Mouse (Mus musculus): ENCODE measurements at regions not wholly inside any gene's neighbourhood (a gene's known extent, or its start where the extent isn't known, plus 50 kb on each side); places are given as distances from the start of the nearest gene placed in this dataset.

DNA sequence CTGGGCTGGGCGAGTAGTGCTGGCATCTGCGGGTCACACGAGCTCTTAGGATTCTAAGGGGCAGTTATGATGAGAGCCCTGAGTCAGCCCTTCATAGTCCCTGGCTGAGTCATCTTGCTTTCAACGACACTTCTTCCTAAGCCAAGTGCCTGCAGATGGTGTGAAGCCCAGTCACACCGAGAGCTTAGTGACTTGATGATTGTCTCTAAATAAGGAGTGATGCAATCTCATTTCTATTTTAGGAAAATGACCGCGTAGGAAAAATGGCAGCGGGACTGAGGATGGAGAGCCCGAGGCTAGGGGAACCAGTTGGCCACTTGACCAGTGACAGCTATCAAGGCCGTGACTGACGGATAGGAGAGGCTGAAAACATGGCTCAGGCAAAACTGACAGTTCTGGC, 277.6 kb downstream of the Rngtt start:
- DNase-seq (ENCODE audit: low read depth, low spot score): peak; percentile 8
- Histone ChIP-seq H3K4me3 (ENCODE audit: insufficient read depth in 1 of 2, low read depth in 1 of 2, low read length in 2 of 2, poor library complexity in 1 of 2, severe bottlenecking in 1 of 2) (no peak overlapping the region), H3K9me3 (ENCODE audit: control insufficient read depth, insufficient read depth, low read depth, low read length) (no peaks in the 10 kb centered on the region), H3K9ac (ENCODE audit: insufficient read depth, low read depth, low read length, poor library complexity, severe bottlenecking) (no peak overlapping the region), H3K36me3 (ENCODE audit: control insufficient read depth, insufficient read depth, low read length, poor library complexity, severe bottlenecking) (no peaks in the 10 kb centered on the region), H3K27ac (ENCODE audit: insufficient read depth, low read depth, low read length, poor library complexity, severe bottlenecking) (no peak overlapping the region), H3K4me1 (ENCODE audit: control insufficient read depth in 2 of 2, insufficient read depth in 2 of 2, low read length in 2 of 2, poor library complexity in 1 of 2) (peaks cover 0 to 10% of the 10 kb centered on the region in 2 experiments; a peak in 2 of 4 replicates)
- in situ Hi-C loops (cut with MboI; ENCODE audit: low sequenced_read_pairs in 2 of 2, unreplicated experiment in 2 of 2): no loop called here
- TF ChIP-seq ZNF384 (IDR thresholded peaks at IDR 0.05; ENCODE audit: low read depth, low read length): no peak
- TF ChIP-seq MAFK (IDR thresholded peaks at IDR 0.05; ENCODE audit: insufficient read depth, low read depth, low read length): no peak
- no peak for TF ChIP-seq ZC3H11A (IDR thresholded peaks at IDR 0.05; ENCODE audit: borderline replicate concordance, low read depth, low read length)
- TF ChIP-seq CHD2 (IDR thresholded peaks at IDR 0.05; ENCODE audit: low read depth, low read length): no peak
- TF ChIP-seq HCFC1 (IDR thresholded peaks at IDR 0.05; ENCODE audit: borderline replicate concordance, insufficient read depth, low read length): no peak

DNA sequence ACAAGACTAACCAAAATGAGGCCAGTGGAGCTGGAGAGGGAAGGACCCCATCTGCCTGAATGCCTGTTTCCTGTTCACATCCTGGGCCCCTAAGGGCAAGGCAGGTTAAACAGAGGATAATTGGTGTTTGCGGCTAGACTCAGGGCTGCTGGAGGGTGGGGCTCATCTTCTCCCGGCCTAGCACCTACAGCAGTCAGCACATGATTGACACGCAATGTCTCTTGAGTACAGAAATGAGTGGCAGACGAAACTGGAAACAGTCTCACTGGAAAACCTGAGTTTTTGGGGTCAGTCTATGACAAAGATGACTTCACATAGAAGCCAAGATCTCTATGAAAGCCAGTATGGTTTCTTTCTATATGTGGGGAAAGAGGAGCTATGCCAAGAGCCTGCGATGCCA, 278.0 kb downstream of the Rngtt start:
- TF ChIP-seq ZNF384 (IDR thresholded peaks at IDR 0.05; ENCODE audit: low read depth, low read length): no peak
- no peak for TF ChIP-seq MAFK (IDR thresholded peaks at IDR 0.05; ENCODE audit: insufficient read depth, low read depth, low read length)
- TF ChIP-seq CHD2 (IDR thresholded peaks at IDR 0.05; ENCODE audit: low read depth, low read length): no peak
- in situ Hi-C loops (cut with MboI; ENCODE audit: low sequenced_read_pairs in 2 of 2, unreplicated experiment in 2 of 2): no loop called here
- H3K27ac ChIP-seq (ENCODE audit: insufficient read depth, low read depth, low read length, poor library complexity, severe bottlenecking): no peak overlapping the region
- DNase-seq (ENCODE audit: low read depth, low spot score): peak; percentile 4
- H3K36me3 ChIP-seq (ENCODE audit: control insufficient read depth, insufficient read depth, low read length, poor library complexity, severe bottlenecking): no peaks in the 10 kb centered on the region
- H3K4me1 ChIP-seq (ENCODE audit: control insufficient read depth in 2 of 2, insufficient read depth in 2 of 2, low read length in 2 of 2, poor library complexity in 1 of 2): peaks cover 0 to 10% of the 10 kb centered on the region in 2 experiments; a peak in 2 of 4 replicates
- no peak overlapping the region for H3K4me3 ChIP-seq (ENCODE audit: insufficient read depth in 1 of 2, low read depth in 1 of 2, low read length in 2 of 2, poor library complexity in 1 of 2, severe bottlenecking in 1 of 2)
- H3K9ac ChIP-seq (ENCODE audit: insufficient read depth, low read depth, low read length, poor library complexity, severe bottlenecking): no peak overlapping the region
- no peaks in the 10 kb centered on the region for H3K9me3 ChIP-seq (ENCODE audit: control insufficient read depth, insufficient read depth, low read depth, low read length)

GRCm38 (mm10) chr4:33589207-33589606, 279.1 kb downstream of the Rngtt start:
- Histone ChIP-seq H3K4me1 (ENCODE audit: control insufficient read depth in 2 of 2, insufficient read depth in 2 of 2, low read length in 2 of 2, poor library complexity in 1 of 2) (peaks cover 0 to 10% of the 10 kb centered on the region in 2 experiments; a peak in 2 of 4 replicates), H3K9ac (ENCODE audit: insufficient read depth, low read depth, low read length, poor library complexity, severe bottlenecking) (no peak overlapping the region), H3K4me3 (ENCODE audit: insufficient read depth in 1 of 2, low read depth in 1 of 2, low read length in 2 of 2, poor library complexity in 1 of 2, severe bottlenecking in 1 of 2) (no peak overlapping the region), H3K27ac (ENCODE audit: insufficient read depth, low read depth, low read length, poor library complexity, severe bottlenecking) (no peak overlapping the region), H3K36me3 (ENCODE audit: control insufficient read depth, insufficient read depth, low read length, poor library complexity, severe bottlenecking) (no peaks in the 10 kb centered on the region), H3K9me3 (ENCODE audit: control insufficient read depth, insufficient read depth, low read depth, low read length) (no peaks in the 10 kb centered on the region)
- no peak for DNase-seq (ENCODE audit: low read depth, low spot score)
- in situ Hi-C loops (cut with MboI; ENCODE audit: low sequenced_read_pairs in 2 of 2, unreplicated experiment in 2 of 2): no loop called here
- no peak for TF ChIP-seq ZC3H11A (IDR thresholded peaks at IDR 0.05; ENCODE audit: borderline replicate concordance, low read depth, low read length)
- TF ChIP-seq MAFK (IDR thresholded peaks at IDR 0.05; ENCODE audit: insufficient read depth, low read depth, low read length): no peak

DNA sequence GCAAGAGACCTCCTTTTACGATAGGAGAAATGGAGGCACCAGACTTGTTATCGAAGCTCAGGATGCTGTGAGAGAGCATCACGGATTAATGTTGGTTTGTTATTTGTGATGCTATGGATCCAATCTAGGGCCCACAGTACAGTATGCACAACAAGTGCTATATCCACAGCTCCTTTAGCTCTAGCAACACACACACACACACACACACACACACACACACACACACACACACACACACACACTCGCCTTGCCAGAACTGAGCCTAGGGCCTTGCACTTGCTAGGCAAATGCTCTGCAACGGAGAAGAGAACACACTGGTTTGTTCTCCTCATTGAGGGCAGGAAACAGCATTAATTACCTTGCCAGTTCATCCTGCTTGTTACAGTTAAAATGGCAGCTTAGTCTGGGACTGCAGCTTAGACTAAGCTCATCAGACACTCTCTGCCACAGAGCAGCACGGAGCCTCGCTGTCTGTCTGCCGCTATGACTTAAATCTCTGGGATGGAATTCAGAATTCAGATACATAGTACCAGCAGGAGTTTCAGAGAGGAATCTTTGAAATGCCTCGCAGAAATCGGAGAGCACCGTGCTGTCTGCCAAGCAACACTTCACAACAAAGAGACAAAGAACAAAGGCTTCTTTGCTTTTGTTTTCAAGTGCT, 285.0 kb downstream of the Rngtt start:
- no peak overlapping the region for H3K4me3 ChIP-seq (ENCODE audit: insufficient read depth in 1 of 2, low read depth in 1 of 2, low read length in 2 of 2, poor library complexity in 1 of 2, severe bottlenecking in 1 of 2)
- no peak for DNase-seq (ENCODE audit: low read depth, low spot score)
- no peaks in the 10 kb centered on the region; a peak in 1 of 4 replicates for H3K4me1 ChIP-seq (ENCODE audit: control insufficient read depth in 2 of 2, insufficient read depth in 2 of 2, low read length in 2 of 2, poor library complexity in 1 of 2)
- in situ Hi-C loops (cut with MboI; ENCODE audit: low sequenced_read_pairs in 2 of 2, unreplicated experiment in 2 of 2): no loop called here
- TF ChIP-seq ZC3H11A (IDR thresholded peaks at IDR 0.05; ENCODE audit: borderline replicate concordance, low read depth, low read length) (no peak), CHD2 (IDR thresholded peaks at IDR 0.05; ENCODE audit: low read depth, low read length) (no peak), MAFK (IDR thresholded peaks at IDR 0.05; ENCODE audit: insufficient read depth, low read depth, low read length) (no peak), ZNF384 (IDR thresholded peaks at IDR 0.05; ENCODE audit: low read depth, low read length) (no peak), HCFC1 (IDR thresholded peaks at IDR 0.05; ENCODE audit: borderline replicate concordance, insufficient read depth, low read length) (no peak)
- no peak overlapping the region for H3K9ac ChIP-seq (ENCODE audit: insufficient read depth, low read depth, low read length, poor library complexity, severe bottlenecking)
- no peaks in the 10 kb centered on the region for H3K9me3 ChIP-seq (ENCODE audit: control insufficient read depth, insufficient read depth, low read depth, low read length)
- no peaks in the 10 kb centered on the region for H3K36me3 ChIP-seq (ENCODE audit: control insufficient read depth, insufficient read depth, low read length, poor library complexity, severe bottlenecking)
- H3K27ac ChIP-seq (ENCODE audit: insufficient read depth, low read depth, low read length, poor library complexity, severe bottlenecking): no peak overlapping the region

DNA sequence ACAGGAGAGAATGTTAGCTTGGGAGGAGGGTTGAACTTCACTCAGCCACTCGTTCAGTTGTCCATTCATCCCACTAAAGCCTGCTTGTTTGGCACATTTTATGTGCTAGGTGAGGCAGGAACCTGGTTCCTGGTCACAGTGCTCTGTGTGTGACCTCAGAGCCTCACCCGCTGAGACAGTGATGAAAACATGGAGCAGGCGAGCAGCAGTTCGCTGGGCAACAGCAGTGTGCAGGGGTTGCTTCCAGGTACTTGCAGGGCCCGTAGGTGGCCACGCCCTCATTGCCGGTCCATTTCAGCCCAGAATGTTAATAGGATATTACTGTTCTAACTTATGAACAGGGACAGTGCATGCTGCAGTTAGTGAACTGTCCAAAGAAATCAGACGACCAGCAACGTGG, 285.7 kb downstream of the Rngtt start:
- no peak overlapping the region for H3K9ac ChIP-seq (ENCODE audit: insufficient read depth, low read depth, low read length, poor library complexity, severe bottlenecking)
- in situ Hi-C loops (cut with MboI; ENCODE audit: low sequenced_read_pairs in 2 of 2, unreplicated experiment in 2 of 2): no loop called here
- no peak overlapping the region for H3K27ac ChIP-seq (ENCODE audit: insufficient read depth, low read depth, low read length, poor library complexity, severe bottlenecking)
- no peaks in the 10 kb centered on the region for H3K36me3 ChIP-seq (ENCODE audit: control insufficient read depth, insufficient read depth, low read length, poor library complexity, severe bottlenecking)
- H3K4me1 ChIP-seq (ENCODE audit: control insufficient read depth in 2 of 2, insufficient read depth in 2 of 2, low read length in 2 of 2, poor library complexity in 1 of 2): no peaks in the 10 kb centered on the region; a peak in 1 of 4 replicates
- no peak for DNase-seq (ENCODE audit: low read depth, low spot score)
- TF ChIP-seq HCFC1 (IDR thresholded peaks at IDR 0.05; ENCODE audit: borderline replicate concordance, insufficient read depth, low read length): no peak
- TF ChIP-seq ZNF384 (IDR thresholded peaks at IDR 0.05; ENCODE audit: low read depth, low read length): no peak
- no peak for TF ChIP-seq MAFK (IDR thresholded peaks at IDR 0.05; ENCODE audit: insufficient read depth, low read depth, low read length)
- TF ChIP-seq ZC3H11A (IDR thresholded peaks at IDR 0.05; ENCODE audit: borderline replicate concordance, low read depth, low read length): no peak
- no peak for TF ChIP-seq CHD2 (IDR thresholded peaks at IDR 0.05; ENCODE audit: low read depth, low read length)
- H3K9me3 ChIP-seq (ENCODE audit: control insufficient read depth, insufficient read depth, low read depth, low read length): no peaks in the 10 kb centered on the region
- no peak overlapping the region for H3K4me3 ChIP-seq (ENCODE audit: insufficient read depth in 1 of 2, low read depth in 1 of 2, low read length in 2 of 2, poor library complexity in 1 of 2, severe bottlenecking in 1 of 2)

Data from ES-E14 (cell line).